Mouse (Mus musculus): ENCODE results near the gene Msln. TPM values are rescaled to one million over a fixed set of nuclear protein-coding genes. Genes with fewer than 3 reads are reported as not detected.

Msln gene
- polyA plus RNA-seq (2014; fragmentation: Nextera tagmentation; extraction: Ambion mirVana): not detected in 2 replicates

DNA sequence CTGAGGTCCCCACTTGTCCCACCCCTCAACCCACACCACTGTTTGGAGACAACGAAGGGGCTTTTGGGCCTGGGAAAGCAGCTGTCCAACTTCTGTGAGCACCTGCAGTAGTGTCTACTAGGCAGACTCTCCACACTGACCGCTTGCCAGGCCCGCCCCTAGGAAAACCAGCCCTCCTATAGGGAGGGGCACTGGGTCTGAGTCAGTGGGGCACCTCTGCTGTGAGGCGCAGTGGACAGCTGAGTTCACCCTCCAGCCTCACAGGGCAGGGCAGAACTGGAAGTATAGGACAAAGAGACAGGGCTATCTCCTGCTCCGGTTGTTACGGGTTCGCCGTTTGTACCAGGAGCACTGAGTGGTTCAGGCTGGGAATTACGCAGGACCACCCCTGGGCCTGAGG lies at the start of gene Msln:
Gene Msln (minus strand): TSS at position 138 of the 400 bp plus-strand sequence.
- WGBS: 87% methylated on average over 9 of the region's 9 CpGs
- ATAC-seq (ENCODE audit: low FRiP score) (no peak), DNase-seq (ENCODE audit: low spot score, missing footprints) (no peak)
- Histone ChIP-seq H3K27ac (ENCODE audit: low read depth, low read length) (no peak within 1 kb of the TSS), H3K27me3 (ENCODE audit: control insufficient read depth, insufficient read depth, low read length) (no peaks in the 10 kb centered on the region), H3K4me3 (ENCODE audit: low read depth, low read length) (no peak within 1 kb of the TSS), H3K9ac (ENCODE audit: low read length) (no peak within 1 kb of the TSS; the same call in 1 of the 2 replicates), H3K36me3 (ENCODE audit: control insufficient read depth, insufficient read depth, low read length) (no peaks in the 10 kb centered on the region), H3K9me3 (ENCODE audit: control insufficient read depth, low read length) (no peaks in the 10 kb centered on the region), H3K4me1 (ENCODE audit: control insufficient read depth, insufficient read depth, low read length) (no peaks in the 10 kb centered on the region), H3K4me2 (no peak within 1 kb of the TSS)

DNA sequence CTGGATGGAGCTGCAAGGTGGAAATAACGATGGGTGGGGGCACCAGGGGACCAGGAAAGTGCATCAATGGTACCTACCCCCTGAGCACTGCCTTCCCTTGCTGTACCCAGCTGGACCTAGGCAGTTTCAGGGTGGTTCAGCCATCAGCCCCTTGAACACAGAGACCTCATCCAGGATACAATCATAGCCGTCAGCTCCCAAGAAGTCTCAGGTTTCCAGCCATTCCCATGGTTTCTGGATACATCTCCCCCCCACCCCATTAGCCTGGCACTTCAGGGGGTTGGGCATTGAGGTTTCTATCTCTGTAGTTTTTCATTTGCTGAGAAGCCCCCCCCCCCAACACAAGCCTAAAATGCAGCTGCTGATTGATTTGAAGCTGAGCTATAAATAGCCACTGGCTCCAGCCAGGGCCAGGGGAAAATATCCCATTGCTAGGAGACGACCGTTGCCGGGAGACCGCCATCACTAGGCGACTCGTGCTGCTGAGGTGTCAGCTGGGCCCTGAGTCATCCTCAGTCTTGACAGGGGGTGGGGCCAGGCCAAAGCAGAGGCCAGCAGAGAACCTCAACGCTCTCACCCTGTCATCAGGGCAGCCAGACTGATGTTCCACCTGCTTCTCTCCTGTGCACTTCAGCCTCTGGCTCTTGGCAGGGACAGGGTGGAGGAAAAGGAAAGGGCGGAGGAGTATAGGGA lies 48.8 kb upstream of the Msln start:
- Histone ChIP-seq H3K27ac (ENCODE audit: low read depth, low read length) (peak overlapping the region; percentile 88), H3K9ac (ENCODE audit: low read length) (peak overlapping the region; percentile 36), H3K36me3 (ENCODE audit: control insufficient read depth, insufficient read depth, low read length) (no peaks in the 10 kb centered on the region), H3K4me2 (peak overlapping the region; percentile 39), H3K4me1 (ENCODE audit: control insufficient read depth, insufficient read depth, low read length) (peaks cover 21% of the 10 kb centered on the region), H3K9me3 (ENCODE audit: control insufficient read depth, low read length) (no peaks in the 10 kb centered on the region), H3K4me3 (ENCODE audit: low read depth, low read length) (no peak overlapping the region; the same call in 1 of the 2 replicates), H3K27me3 (ENCODE audit: control insufficient read depth, insufficient read depth, low read length) (no peaks in the 10 kb centered on the region)
- ATAC-seq (ENCODE audit: low FRiP score) (peak; percentile 94), DNase-seq (ENCODE audit: low spot score, missing footprints) (peak; percentile 98)
- 11% methylated on average over 10 of the region's 10 CpGs for WGBS

DNA sequence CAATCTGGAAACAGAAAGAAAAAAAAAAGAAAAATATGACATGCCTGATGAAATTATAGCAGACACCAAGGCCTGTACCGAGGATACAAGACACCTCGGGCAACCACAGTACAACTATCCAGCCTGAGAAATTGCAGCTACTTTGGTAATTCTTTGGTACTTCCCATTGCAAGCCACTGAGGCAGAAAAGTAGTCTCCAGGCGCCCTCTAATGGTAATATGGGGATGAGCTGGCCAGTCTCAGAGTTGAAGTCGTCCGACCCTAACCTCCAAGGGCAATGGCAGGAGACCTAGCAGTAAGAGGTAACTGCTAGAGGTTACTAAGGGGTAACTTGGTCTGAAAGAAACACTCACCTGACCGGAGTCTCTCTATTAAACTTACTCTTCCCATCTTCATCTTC lies 46.9 kb upstream of the Msln start:
- no peak overlapping the region for H3K4me3 ChIP-seq (ENCODE audit: low read depth, low read length)
- no peak overlapping the region for H3K27ac ChIP-seq (ENCODE audit: low read depth, low read length)
- no peak overlapping the region for H3K9ac ChIP-seq (ENCODE audit: low read length)
- WGBS: 8% methylated on average over 6 of the region's 6 CpGs
- H3K4me1 ChIP-seq (ENCODE audit: control insufficient read depth, insufficient read depth, low read length): peaks cover 30% of the 10 kb centered on the region
- no peaks in the 10 kb centered on the region for H3K27me3 ChIP-seq (ENCODE audit: control insufficient read depth, insufficient read depth, low read length)
- no peak overlapping the region for H3K4me2 ChIP-seq
- ATAC-seq (ENCODE audit: low FRiP score) (no peak), DNase-seq (ENCODE audit: low spot score, missing footprints) (peak; percentile 97)
- H3K36me3 ChIP-seq (ENCODE audit: control insufficient read depth, insufficient read depth, low read length): no peaks in the 10 kb centered on the region
- H3K9me3 ChIP-seq (ENCODE audit: control insufficient read depth, low read length): no peaks in the 10 kb centered on the region

DNA sequence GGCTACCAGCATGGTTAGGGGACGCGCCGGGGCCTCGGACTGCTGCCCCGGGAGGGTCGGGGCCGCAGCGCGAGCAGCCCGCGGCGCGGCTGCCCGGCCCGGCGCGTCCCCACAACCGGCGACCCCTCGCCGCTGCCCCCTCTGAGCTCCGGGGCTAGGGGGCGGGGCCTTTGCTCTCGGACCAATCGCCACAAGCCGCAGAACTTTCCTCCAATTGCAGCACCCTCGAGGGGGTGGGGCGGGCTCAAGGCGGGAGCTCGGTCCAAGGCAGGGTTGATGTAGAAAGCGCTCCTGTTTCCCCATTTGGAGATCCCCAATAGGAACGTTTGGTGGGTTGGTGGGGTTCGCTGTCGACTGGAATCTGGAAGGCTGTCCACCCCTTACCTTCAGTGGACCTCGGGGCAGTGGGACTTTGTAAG lies 42.8 kb upstream of the Msln start, which contains the start of gene Metrn:
Gene Metrn (minus strand): TSS at position 186 of the 419 bp plus-strand sequence.
- DNase-seq (ENCODE audit: low spot score, missing footprints): peak; percentile 96
- peak within 1 kb of the TSS; percentile 89 for H3K4me3 ChIP-seq (ENCODE audit: low read depth, low read length)
- H3K27me3 ChIP-seq (ENCODE audit: control insufficient read depth, insufficient read depth, low read length): no peaks in the 10 kb centered on the region
- H3K4me1 ChIP-seq (ENCODE audit: control insufficient read depth, insufficient read depth, low read length): peaks cover 45% of the 10 kb centered on the region
- H3K9ac ChIP-seq (ENCODE audit: low read length): peak within 1 kb of the TSS; percentile 87
- H3K36me3 ChIP-seq (ENCODE audit: control insufficient read depth, insufficient read depth, low read length): no peaks in the 10 kb centered on the region
- peak; percentile 76 for ATAC-seq (ENCODE audit: low FRiP score)
- under 1% methylated on average over 34 of the region's 35 CpGs for WGBS
- no peaks in the 10 kb centered on the region for H3K9me3 ChIP-seq (ENCODE audit: control insufficient read depth, low read length)
- H3K27ac ChIP-seq (ENCODE audit: low read depth, low read length): peak within 1 kb of the TSS; percentile 75
- peak within 1 kb of the TSS; percentile 98 for H3K4me2 ChIP-seq

DNA sequence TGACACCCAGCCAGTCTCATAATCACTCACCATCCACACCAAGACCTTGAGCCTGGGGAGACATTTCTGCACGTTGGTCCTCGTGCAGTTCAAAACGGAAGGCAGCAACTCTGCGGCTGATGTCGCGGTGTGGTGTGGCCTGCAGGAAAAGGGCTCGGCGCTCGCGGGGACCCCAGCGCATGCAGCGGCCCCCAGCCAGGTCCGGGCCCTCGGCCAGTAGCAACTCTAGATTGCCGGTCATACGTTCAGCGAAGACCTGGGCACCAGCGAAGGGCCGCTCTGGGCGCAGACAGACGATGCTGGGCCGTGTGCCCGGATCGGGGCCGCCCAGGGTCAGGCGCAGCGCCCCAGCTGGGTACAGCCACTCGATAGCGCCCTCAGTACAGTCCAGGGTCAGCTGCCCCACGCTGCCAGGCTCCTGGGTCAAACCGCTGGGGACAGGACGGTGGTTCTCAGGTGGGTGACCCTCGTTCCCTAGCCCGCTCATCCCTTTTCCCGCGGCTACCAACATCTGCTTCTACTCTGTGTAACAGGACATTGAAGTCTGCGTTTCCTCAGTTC lies 42.1 kb upstream of the Msln start:
- H3K9ac ChIP-seq (ENCODE audit: low read length): peak overlapping the region; percentile 87
- H3K36me3 ChIP-seq (ENCODE audit: control insufficient read depth, insufficient read depth, low read length): no peaks in the 10 kb centered on the region
- peak overlapping the region; percentile 89 for H3K4me3 ChIP-seq (ENCODE audit: low read depth, low read length)
- H3K9me3 ChIP-seq (ENCODE audit: control insufficient read depth, low read length): no peaks in the 10 kb centered on the region
- peak; percentile 96 for DNase-seq (ENCODE audit: low spot score, missing footprints)
- peaks cover 49% of the 10 kb centered on the region for H3K4me1 ChIP-seq (ENCODE audit: control insufficient read depth, insufficient read depth, low read length)
- H3K27me3 ChIP-seq (ENCODE audit: control insufficient read depth, insufficient read depth, low read length): no peaks in the 10 kb centered on the region
- no peak for ATAC-seq (ENCODE audit: low FRiP score)
- peak overlapping the region; percentile 75 for H3K27ac ChIP-seq (ENCODE audit: low read depth, low read length)
- WGBS: under 1% methylated on average over 36 of the region's 37 CpGs
- peak overlapping the region; percentile 98 for H3K4me2 ChIP-seq

DNA sequence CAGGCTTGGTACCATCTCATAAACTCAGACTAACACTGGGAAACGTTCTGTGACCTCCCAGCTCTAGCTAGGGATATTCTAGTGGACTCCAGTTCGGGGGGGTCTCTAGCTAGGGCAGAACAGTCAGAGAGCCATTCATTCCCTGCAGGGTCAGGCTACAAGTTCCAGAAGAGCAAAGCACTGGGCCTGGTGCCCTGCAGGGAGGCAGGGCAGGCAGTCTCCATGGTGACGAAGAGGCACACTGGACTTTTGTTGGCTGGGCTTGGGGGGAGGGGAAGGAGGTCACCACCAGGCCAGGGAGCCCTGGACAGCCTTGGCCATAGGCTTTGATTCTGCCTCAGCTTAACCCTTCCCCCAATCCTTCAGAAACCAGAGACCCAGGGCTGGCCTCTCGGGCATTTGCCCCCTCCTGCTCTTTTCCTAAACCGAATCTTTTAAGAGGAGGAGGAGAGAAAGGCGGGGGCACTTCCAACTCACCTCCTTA lies 41.5 kb upstream of the Msln start, which contains the start of gene AC134908.4:
Gene AC134908.4 (minus strand): TSS at position 51 of the 484 bp plus-strand sequence.
- peak; percentile 95 for DNase-seq (ENCODE audit: low spot score, missing footprints)
- Histone ChIP-seq H3K4me1 (ENCODE audit: control insufficient read depth, insufficient read depth, low read length) (peaks cover 55% of the 10 kb centered on the region), H3K4me3 (ENCODE audit: low read depth, low read length) (peak within 1 kb of the TSS; percentile 89), H3K9ac (ENCODE audit: low read length) (peak within 1 kb of the TSS; percentile 87), H3K9me3 (ENCODE audit: control insufficient read depth, low read length) (no peaks in the 10 kb centered on the region), H3K4me2 (peak within 1 kb of the TSS; percentile 98), H3K27me3 (ENCODE audit: control insufficient read depth, insufficient read depth, low read length) (no peaks in the 10 kb centered on the region), H3K36me3 (ENCODE audit: control insufficient read depth, insufficient read depth, low read length) (no peaks in the 10 kb centered on the region), H3K27ac (ENCODE audit: low read depth, low read length) (peak within 1 kb of the TSS; percentile 75)
- peak; percentile 61 for ATAC-seq (ENCODE audit: low FRiP score)
- WGBS: 4% methylated on average over 6 of the region's 6 CpGs

DNA sequence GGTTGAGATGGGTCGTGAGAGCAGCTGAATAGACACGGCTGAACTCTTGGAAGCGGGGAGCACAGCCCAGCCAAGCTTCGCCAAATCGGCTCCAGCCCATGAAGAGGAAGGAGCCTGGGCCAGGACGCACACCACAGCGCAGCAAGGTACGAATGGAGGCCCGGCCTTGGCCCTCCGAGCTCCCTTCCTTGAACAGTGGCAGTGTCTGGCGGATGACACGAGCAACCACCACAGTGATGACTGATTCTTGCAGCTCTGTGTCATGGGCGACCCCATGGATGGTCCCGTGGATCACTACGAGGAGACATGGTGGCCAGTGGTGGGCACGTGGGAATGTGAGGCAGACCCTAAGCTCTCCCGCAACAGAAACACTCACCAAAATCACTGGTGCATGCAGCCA lies 40.8 kb upstream of the Msln start:
- WGBS: 51% methylated on average over 17 of the region's 17 CpGs
- Histone ChIP-seq H3K4me1 (ENCODE audit: control insufficient read depth, insufficient read depth, low read length) (peaks cover 55% of the 10 kb centered on the region), H3K4me3 (ENCODE audit: low read depth, low read length) (peak overlapping the region; percentile 89), H3K9me3 (ENCODE audit: control insufficient read depth, low read length) (no peaks in the 10 kb centered on the region), H3K36me3 (ENCODE audit: control insufficient read depth, insufficient read depth, low read length) (no peaks in the 10 kb centered on the region), H3K27ac (ENCODE audit: low read depth, low read length) (peak overlapping the region; percentile 75), H3K9ac (ENCODE audit: low read length) (peak overlapping the region; percentile 87), H3K4me2 (peak overlapping the region; percentile 98), H3K27me3 (ENCODE audit: control insufficient read depth, insufficient read depth, low read length) (no peaks in the 10 kb centered on the region)
- ATAC-seq (ENCODE audit: low FRiP score) (no peak), DNase-seq (ENCODE audit: low spot score, missing footprints) (no peak)

DNA sequence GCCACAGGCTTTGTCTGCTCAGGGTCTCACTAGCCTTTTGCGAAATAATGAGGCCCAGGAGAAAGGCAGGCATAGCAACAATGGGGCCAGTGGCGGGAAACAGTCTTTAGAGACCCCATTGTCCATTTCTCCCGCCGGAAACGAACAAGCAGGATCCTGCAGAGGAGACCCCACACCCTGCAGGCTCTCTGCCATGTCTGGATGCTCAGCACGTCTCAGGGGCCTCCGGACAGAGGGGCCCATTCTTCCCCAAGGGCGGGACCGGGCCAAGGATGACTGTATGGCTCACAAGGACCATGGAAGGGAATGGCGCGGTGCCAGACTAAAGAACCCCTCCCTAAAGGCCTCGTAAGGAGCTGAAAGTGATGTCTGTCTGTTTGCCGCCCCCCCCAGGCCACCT lies 40.0 kb upstream of the Msln start:
- 0 out of 2 replicates have a peak, but pooled peaks cover 2% of the 10 kb centered on the region for H3K36me3 ChIP-seq (ENCODE audit: control insufficient read depth, insufficient read depth, low read length)
- H3K27ac ChIP-seq (ENCODE audit: low read depth, low read length): peak overlapping the region; percentile 75
- peak overlapping the region; percentile 89 for H3K4me3 ChIP-seq (ENCODE audit: low read depth, low read length)
- 28% methylated on average over 13 of the region's 13 CpGs for WGBS
- H3K27me3 ChIP-seq (ENCODE audit: control insufficient read depth, insufficient read depth, low read length): no peaks in the 10 kb centered on the region
- DNase-seq (ENCODE audit: low spot score, missing footprints): peak; percentile 91
- H3K4me1 ChIP-seq (ENCODE audit: control insufficient read depth, insufficient read depth, low read length): peaks cover 55% of the 10 kb centered on the region
- peak overlapping the region; percentile 98 for H3K4me2 ChIP-seq
- H3K9me3 ChIP-seq (ENCODE audit: control insufficient read depth, low read length): no peaks in the 10 kb centered on the region
- peak; percentile 48 for ATAC-seq (ENCODE audit: low FRiP score)
- H3K9ac ChIP-seq (ENCODE audit: low read length): peak overlapping the region; percentile 87

DNA sequence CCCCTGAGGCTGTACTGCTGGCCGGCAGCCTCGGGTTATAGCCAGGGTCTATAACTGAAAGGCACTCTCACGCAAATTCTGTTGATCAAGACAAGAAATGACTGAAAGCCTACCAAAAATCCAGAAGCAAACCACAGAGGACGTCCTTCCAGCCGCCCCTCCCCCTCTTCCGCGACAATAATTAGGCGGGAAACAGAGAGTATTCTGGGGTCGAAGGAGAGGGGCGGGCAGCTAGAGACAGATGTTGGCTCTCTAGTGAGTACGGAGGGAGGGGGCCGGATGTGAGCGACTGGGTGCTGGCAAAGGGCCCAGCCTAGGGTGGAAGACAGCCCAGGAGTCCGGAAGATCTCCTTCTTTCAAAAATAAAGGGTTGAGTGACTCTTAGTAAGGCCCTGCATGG lies 38.4 kb upstream of the Msln start, which contains the start of gene Fam173a:
Gene Fam173a (minus strand): TSS at position 287 of the 400 bp plus-strand sequence.
- DNase-seq (ENCODE audit: low spot score, missing footprints): no peak
- H3K36me3 ChIP-seq (ENCODE audit: control insufficient read depth, insufficient read depth, low read length): 0 out of 2 replicates have a peak, but pooled peaks cover 2% of the 10 kb centered on the region

More for the DNA sequence above, 38.4 kb upstream of the Msln start, which contains the start of gene Fam173a:
- H3K4me1 ChIP-seq (ENCODE audit: control insufficient read depth, insufficient read depth, low read length): peaks cover 54% of the 10 kb centered on the region
- H3K4me2 ChIP-seq: peak within 1 kb of the TSS; percentile 98
- no peaks in the 10 kb centered on the region for H3K9me3 ChIP-seq (ENCODE audit: control insufficient read depth, low read length)
- peak within 1 kb of the TSS; percentile 82 for H3K4me3 ChIP-seq (ENCODE audit: low read depth, low read length)
- H3K9ac ChIP-seq (ENCODE audit: low read length): peak within 1 kb of the TSS; percentile 87
- H3K27me3 ChIP-seq (ENCODE audit: control insufficient read depth, insufficient read depth, low read length): no peaks in the 10 kb centered on the region
- peak; percentile 16; the same call in 1 of the 2 replicates for ATAC-seq (ENCODE audit: low FRiP score)
- WGBS: under 1% methylated on average over 14 of the region's 14 CpGs
- peak within 1 kb of the TSS; percentile 75 for H3K27ac ChIP-seq (ENCODE audit: low read depth, low read length)

Measured in midbrain, embryonic 11.5 days (tissue).